Mouse (Mus musculus): ENCODE results near the gene Cds2. TPM values are rescaled to one million over a fixed set of nuclear protein-coding genes. Genes with fewer than 3 reads are reported as not detected.

The Cds2 gene
- total RNA-seq, 2 experiments from 2014 or later, result 15.6 to 26.8 TPM

- ATAC-seq (replicated peaks; ENCODE audit: low FRiP score, low TSS enrichment, poor library complexity, severe bottlenecking), result peak; percentile 24
These were observed 695 bp downstream of the Cds2 start for GRCm38 (mm10) chr2:132263421-132264265.

- no peak for ATAC-seq (replicated peaks; ENCODE audit: low FRiP score, low TSS enrichment, poor library complexity, severe bottlenecking)
These were observed 1.3 kb downstream of the Cds2 start for GRCm38 (mm10) chr2:132264266-132264710.

- ATAC-seq (replicated peaks; ENCODE audit: low FRiP score, low TSS enrichment, poor library complexity, severe bottlenecking), result peak; percentile 66
These were observed 2.2 kb downstream of the Cds2 start for GRCm38 (mm10) chr2:132265196-132265595.

GRCm38 (mm10) chr2:132266086-132266485, 3.1 kb downstream of the Cds2 start:
- no peak for ATAC-seq (replicated peaks; ENCODE audit: low FRiP score, low TSS enrichment, poor library complexity, severe bottlenecking)

- ATAC-seq (replicated peaks; ENCODE audit: low FRiP score, low TSS enrichment, poor library complexity, severe bottlenecking), result 0 out of 2 replicates have a peak, but pooled peaks have one; percentile 28
These were observed 6.3 kb downstream of the Cds2 start for GRCm38 (mm10) chr2:132269217-132269616.

- peak; percentile 59 for ATAC-seq (replicated peaks; ENCODE audit: low FRiP score, low TSS enrichment, poor library complexity, severe bottlenecking)
These were observed 7.5 kb downstream of the Cds2 start for GRCm38 (mm10) chr2:132270331-132270951.

GRCm38 (mm10) chr2:132272694-132273389, 9.9 kb downstream of the Cds2 start:
- ATAC-seq (replicated peaks; ENCODE audit: low FRiP score, low TSS enrichment, poor library complexity, severe bottlenecking), result no peak

GRCm38 (mm10) chr2:132275527-132275926, 12.6 kb downstream of the Cds2 start:
- no peak for ATAC-seq (replicated peaks; ENCODE audit: low FRiP score, low TSS enrichment, poor library complexity, severe bottlenecking)

- no peak for ATAC-seq (replicated peaks; ENCODE audit: low FRiP score, low TSS enrichment, poor library complexity, severe bottlenecking)
These were observed 13.3 kb downstream of the Cds2 start for GRCm38 (mm10) chr2:132276249-132276648.

- ATAC-seq (replicated peaks; ENCODE audit: low FRiP score, low TSS enrichment, poor library complexity, severe bottlenecking), result no peak
These were observed 15.4 kb downstream of the Cds2 start for GRCm38 (mm10) chr2:132278273-132278853.

GRCm38 (mm10) chr2:132279336-132279882, 16.5 kb downstream of the Cds2 start:
- no peak for ATAC-seq (replicated peaks; ENCODE audit: low FRiP score, low TSS enrichment, poor library complexity, severe bottlenecking)

- no peak for ATAC-seq (replicated peaks; ENCODE audit: low FRiP score, low TSS enrichment, poor library complexity, severe bottlenecking)
These were observed 17.0 kb downstream of the Cds2 start for GRCm38 (mm10) chr2:132279978-132280377.

GRCm38 (mm10) chr2:132280518-132281120, 17.7 kb downstream of the Cds2 start:
- ATAC-seq (replicated peaks; ENCODE audit: low FRiP score, low TSS enrichment, poor library complexity, severe bottlenecking), result no peak

- ATAC-seq (replicated peaks; ENCODE audit: low FRiP score, low TSS enrichment, poor library complexity, severe bottlenecking), result no peak
These were observed 18.9 kb downstream of the Cds2 start for GRCm38 (mm10) chr2:132281560-132282452.

- ATAC-seq (replicated peaks; ENCODE audit: low FRiP score, low TSS enrichment, poor library complexity, severe bottlenecking), result peak; percentile 58
These were observed 19.7 kb downstream of the Cds2 start for GRCm38 (mm10) chr2:132282453-132283174.

GRCm38 (mm10) chr2:132283236-132284070, 20.5 kb downstream of the Cds2 start:
- ATAC-seq (replicated peaks; ENCODE audit: low FRiP score, low TSS enrichment, poor library complexity, severe bottlenecking), result peak; percentile 61; the same call in 1 of the 2 replicates
